Mouse (Mus musculus): ENCODE results near the gene Kdf1. TPM values are rescaled to one million over a fixed set of nuclear protein-coding genes. Genes with fewer than 3 reads are reported as not detected.
A peak's percentile ranks its signal among the peaks of the same experiment; 100 is the strongest.

The Kdf1 gene
- polyA plus RNA-seq, 1 experiment from 2014 or later, result 0.37 TPM

DNA sequence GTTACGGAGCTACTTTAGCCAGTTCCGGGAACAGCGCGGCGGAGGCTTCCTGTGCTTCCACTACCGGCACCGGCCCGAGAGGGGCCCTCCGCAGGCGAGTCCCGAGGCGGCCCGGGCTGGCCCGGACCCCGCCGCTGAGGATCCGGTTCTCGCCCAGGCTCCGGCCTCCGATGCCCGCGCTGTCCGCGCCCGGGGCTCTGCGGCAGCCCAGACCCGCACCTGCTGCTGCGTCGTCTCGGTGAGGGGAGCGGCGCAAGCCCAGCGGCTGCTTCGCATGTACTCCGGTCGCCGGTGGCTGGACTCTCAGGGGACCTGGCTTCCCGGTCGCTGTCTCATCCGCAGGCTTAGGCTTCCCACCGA lies 56.1 kb downstream of the Kdf1 start:
- peaks cover 7% of the 10 kb centered on the region for H3K4me1 ChIP-seq (ENCODE audit: control insufficient read depth, insufficient read depth, low read length)
- DNase-seq (no peak), ATAC-seq (ENCODE audit: low FRiP score, low TSS enrichment) (peak; percentile 64; the same call in 1 of the 2 replicates)
- H3K36me3 ChIP-seq (ENCODE audit: control insufficient read depth, insufficient read depth, low read length), result peaks cover 17% of the 10 kb centered on the region
- peak overlapping the region; percentile 92 for H3K4me3 ChIP-seq (replicated peaks; ENCODE audit: low read depth, low read length)
- H3K9ac ChIP-seq (replicated peaks; ENCODE audit: low read length), result peak overlapping the region; percentile 78
- H3K9me3 ChIP-seq (ENCODE audit: control insufficient read depth, low read length), result no peaks in the 10 kb centered on the region
- no peaks in the 10 kb centered on the region for H3K27me3 ChIP-seq (ENCODE audit: control insufficient read depth, insufficient read depth, low read length)
- peak overlapping the region; percentile 91 for H3K4me2 ChIP-seq (ENCODE audit: low read length)
- peak overlapping the region; percentile 82 for H3K27ac ChIP-seq (replicated peaks; ENCODE audit: low read depth, low read length)
- WGBS, result under 1% methylated on average over 41 of the region's 41 CpGs

DNA sequence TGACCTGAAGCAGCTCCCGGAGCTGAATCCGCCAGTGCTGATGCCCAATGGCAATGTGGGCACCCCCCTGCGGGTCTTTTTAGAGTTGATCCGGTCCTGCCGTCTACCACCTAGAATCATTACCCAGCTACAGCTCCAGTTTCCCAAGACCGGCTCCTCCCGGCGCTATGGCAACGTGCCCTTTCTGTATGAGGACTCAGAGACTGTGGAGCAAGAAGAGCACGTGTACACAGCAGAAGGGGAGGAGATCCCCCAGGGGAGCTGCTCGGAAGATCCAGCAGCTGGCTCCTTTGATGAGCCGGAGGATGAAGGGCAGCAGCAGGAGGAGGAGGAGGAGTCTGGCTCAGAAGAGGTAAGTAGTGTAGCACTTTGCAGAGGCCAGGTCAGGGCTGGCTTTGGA lies 59.2 kb downstream of the Kdf1 start:
- Histone ChIP-seq H3K9me3 (ENCODE audit: control insufficient read depth, low read length) (no peaks in the 10 kb centered on the region), H3K36me3 (ENCODE audit: control insufficient read depth, insufficient read depth, low read length) (peaks cover 47% of the 10 kb centered on the region), H3K4me3 (replicated peaks; ENCODE audit: low read depth, low read length) (no peak overlapping the region), H3K4me1 (ENCODE audit: control insufficient read depth, insufficient read depth, low read length) (peaks cover 7% of the 10 kb centered on the region), H3K27me3 (ENCODE audit: control insufficient read depth, insufficient read depth, low read length) (no peaks in the 10 kb centered on the region), H3K27ac (replicated peaks; ENCODE audit: low read depth, low read length) (no peak overlapping the region), H3K4me2 (ENCODE audit: low read length) (no peak overlapping the region), H3K9ac (replicated peaks; ENCODE audit: low read length) (no peak overlapping the region)
- no peak for ATAC-seq (ENCODE audit: low FRiP score, low TSS enrichment)
- DNase-seq, result no peak
- 64% methylated on average over 12 of the region's 12 CpGs for WGBS

Small RNAs within 50 kb of the gene (microRNA-seq; reads per million reads assigned to microRNA genes)
- gene Gm23158, result not detected

Other genes with a start within 250 kb of the Kdf1 start
- gene Tmem222, start 241.2 kb upstream of the Kdf1 start, polyA plus RNA-seq (2014; fragmentation: Nextera tagmentation; extraction: Ambion mirVana), result 115 and 121 TPM in 2 replicates
- gene Wdtc1, start 165.5 kb upstream of the Kdf1 start, polyA plus RNA-seq (2014; fragmentation: Nextera tagmentation; extraction: Ambion mirVana), result 21.3 and 24.9 TPM in 2 replicates
- gene Slc9a1, start 149.3 kb upstream of the Kdf1 start, polyA plus RNA-seq (2014; fragmentation: Nextera tagmentation; extraction: Ambion mirVana), result 8.2 and 8.3 TPM in 2 replicates
- 0.09 and 0.15 TPM in 2 replicates for gene Tent5b, start 38.8 kb upstream of the Kdf1 start, polyA plus RNA-seq (2014; fragmentation: Nextera tagmentation; extraction: Ambion mirVana)
- 5.5 and 7.8 TPM in 2 replicates for gene Trnp1, start 20.4 kb upstream of the Kdf1 start, polyA plus RNA-seq (2014; fragmentation: Nextera tagmentation; extraction: Ambion mirVana)
- gene Nudc, start 27.0 kb downstream of the Kdf1 start, polyA plus RNA-seq (2014; fragmentation: Nextera tagmentation; extraction: Ambion mirVana), result 162 and 163 TPM in 2 replicates
- not detected in 2 replicates for gene Nr0b2, start 34.4 kb downstream of the Kdf1 start, polyA plus RNA-seq (2014; fragmentation: Nextera tagmentation; extraction: Ambion mirVana)
- 6.4 and 7.3 TPM in 2 replicates for gene Gpatch3, start 55.8 kb downstream of the Kdf1 start, polyA plus RNA-seq (2014; fragmentation: Nextera tagmentation; extraction: Ambion mirVana)
- gene Gpn2, start 65.4 kb downstream of the Kdf1 start, polyA plus RNA-seq (2014; fragmentation: Nextera tagmentation; extraction: Ambion mirVana), result 20.3 and 21.4 TPM in 2 replicates
- 0.88 and 1.3 TPM in 2 replicates for gene Sfn, start 83.2 kb downstream of the Kdf1 start, polyA plus RNA-seq (2014; fragmentation: Nextera tagmentation; extraction: Ambion mirVana)
- 3.8 and 5.8 TPM in 2 replicates for gene Zdhhc18, start 131.2 kb downstream of the Kdf1 start, polyA plus RNA-seq (2014; fragmentation: Nextera tagmentation; extraction: Ambion mirVana)
- gene Pigv, start 153.7 kb downstream of the Kdf1 start, polyA plus RNA-seq (2014; fragmentation: Nextera tagmentation; extraction: Ambion mirVana), result 9.4 and 10.8 TPM in 2 replicates
- 38.5 and 46.7 TPM in 2 replicates for gene Arid1a, start 237.8 kb downstream of the Kdf1 start, polyA plus RNA-seq (2014; fragmentation: Nextera tagmentation; extraction: Ambion mirVana)